Mouse (Mus musculus): ENCODE results near the gene Nat8f3.
"Not testable (repeated sequence)": the region's sequence is repeated elsewhere in the genome, so short reads cannot be mapped to it uniquely, and the experiment has no call there.

GRCm38 (mm10) chr6:85709206-85709605, 56.3 kb downstream of the Nat8f3 start:
- TF ChIP-seq CTCF, EP300 (IDR thresholded peaks at IDR 0.05): not testable (repeated sequence)
